Mouse (Mus musculus) adrenal gland, postnatal 36 days (tissue): ENCODE results near the gene Itpkb. TPM values are rescaled to one million over a fixed set of nuclear protein-coding genes. Genes with fewer than 3 reads are reported as not detected.

ENCODE experiments used
- DNase-seq, 2 experiments: peaks; one replicate each; pipeline ENCODE4 v3.0.0; 2021; ENCODE audit warnings: mixed read lengths in 1 of 2
- total RNA-seq, 2 experiments: library from RNA; stranded (reverse); gene quantifications; 2 replicates each; pipeline ENCODE4 v1.2.3; 2021

Gene Itpkb
- total RNA-seq, 2 experiments from 2014 or later, result 58.5 to 71.5 TPM

DNA sequence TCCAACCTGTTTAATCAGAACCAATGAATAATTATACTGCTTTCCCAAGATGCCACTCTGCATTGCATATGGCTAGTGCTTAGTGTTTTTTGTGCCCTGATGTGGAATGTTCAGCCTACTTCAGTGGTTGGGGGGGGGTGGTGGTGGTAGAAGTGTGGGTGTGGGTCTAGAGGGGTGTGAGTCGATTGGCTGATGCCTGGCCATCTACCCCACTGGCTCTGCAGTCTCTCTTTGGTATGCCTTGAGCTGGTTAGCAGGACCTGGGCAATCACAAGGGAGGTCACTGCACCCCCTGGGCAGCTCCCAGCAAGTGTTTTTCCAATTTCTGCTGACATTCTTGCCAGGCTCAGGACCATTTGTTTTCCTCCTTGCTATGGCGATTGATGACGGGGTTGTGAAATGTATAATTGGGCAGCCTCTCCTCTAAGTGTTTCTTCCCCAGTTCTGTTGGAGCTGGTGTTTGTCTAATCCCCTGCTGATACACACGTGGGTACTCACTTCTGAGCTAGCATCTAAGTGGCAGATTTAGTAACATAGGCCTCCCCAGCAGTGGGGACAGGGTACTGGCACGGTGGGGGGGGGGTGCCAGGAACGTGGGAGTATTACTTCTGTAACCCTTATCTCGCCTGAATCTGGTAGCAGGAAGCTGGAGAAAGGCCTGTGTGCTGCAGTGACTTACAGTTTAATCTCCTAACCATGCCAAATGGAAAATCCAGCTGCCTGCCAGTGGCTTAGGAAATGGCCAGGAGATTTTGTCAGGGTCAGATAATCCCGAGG is 13.3 kb downstream of the Itpkb start:
- no peak for DNase-seq

DNA sequence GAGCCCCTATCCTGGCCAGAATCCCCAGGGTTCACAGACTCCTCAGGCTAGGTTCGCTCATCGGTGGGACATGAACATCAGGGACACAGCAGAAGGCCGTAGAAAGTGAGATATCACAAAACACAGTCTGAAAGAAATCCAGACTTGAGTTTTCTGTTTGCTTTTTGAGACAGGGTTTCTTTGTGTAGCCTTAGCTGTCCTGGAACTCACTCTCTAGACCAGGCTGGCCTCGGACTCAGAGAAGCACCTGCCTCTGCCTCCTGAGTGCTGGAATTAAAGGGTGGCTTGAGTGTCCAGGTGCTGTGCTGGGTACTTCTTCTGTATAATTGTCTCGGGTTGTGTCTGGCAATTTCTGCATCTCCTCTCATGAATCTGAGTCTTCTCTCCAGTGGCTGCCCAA is 14.8 kb downstream of the Itpkb start:
- DNase-seq, result no peak

- DNase-seq, result no peak
Measured at GRCm38 (mm10) chr1:180347059-180347458, 16.8 kb downstream of the Itpkb start.

DNA sequence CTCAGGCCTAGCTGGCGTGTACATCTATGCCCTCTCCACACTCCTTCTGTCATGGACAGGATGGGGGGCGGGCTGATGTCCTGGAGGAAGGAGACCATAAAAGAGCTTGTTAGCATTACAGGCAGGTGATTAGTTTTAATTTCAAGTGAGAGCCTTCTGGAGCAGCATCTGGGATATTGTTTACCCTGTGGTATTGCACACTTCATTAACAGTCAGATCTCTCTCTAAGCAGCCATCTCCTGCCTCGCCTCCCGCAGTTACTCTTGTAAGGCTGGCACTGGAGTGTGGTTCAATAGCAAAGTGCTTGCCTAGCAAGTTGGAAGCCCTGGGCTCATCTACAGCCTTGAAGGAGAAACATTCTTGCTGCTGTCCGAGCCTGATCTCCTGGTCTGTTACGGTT is 17.6 kb downstream of the Itpkb start:
- DNase-seq, result no peak

GRCm38 (mm10) chr1:180349090-180349489 is 18.8 kb downstream of the Itpkb start:
- DNase-seq, result no peak

- peak; percentile 39 to 47 for DNase-seq
Measured at GRCm38 (mm10) chr1:180352258-180352657, 22.0 kb downstream of the Itpkb start.

GRCm38 (mm10) chr1:180354129-180354528 is 23.8 kb downstream of the Itpkb start:
- DNase-seq, result peak; percentile 37 to 51

DNA sequence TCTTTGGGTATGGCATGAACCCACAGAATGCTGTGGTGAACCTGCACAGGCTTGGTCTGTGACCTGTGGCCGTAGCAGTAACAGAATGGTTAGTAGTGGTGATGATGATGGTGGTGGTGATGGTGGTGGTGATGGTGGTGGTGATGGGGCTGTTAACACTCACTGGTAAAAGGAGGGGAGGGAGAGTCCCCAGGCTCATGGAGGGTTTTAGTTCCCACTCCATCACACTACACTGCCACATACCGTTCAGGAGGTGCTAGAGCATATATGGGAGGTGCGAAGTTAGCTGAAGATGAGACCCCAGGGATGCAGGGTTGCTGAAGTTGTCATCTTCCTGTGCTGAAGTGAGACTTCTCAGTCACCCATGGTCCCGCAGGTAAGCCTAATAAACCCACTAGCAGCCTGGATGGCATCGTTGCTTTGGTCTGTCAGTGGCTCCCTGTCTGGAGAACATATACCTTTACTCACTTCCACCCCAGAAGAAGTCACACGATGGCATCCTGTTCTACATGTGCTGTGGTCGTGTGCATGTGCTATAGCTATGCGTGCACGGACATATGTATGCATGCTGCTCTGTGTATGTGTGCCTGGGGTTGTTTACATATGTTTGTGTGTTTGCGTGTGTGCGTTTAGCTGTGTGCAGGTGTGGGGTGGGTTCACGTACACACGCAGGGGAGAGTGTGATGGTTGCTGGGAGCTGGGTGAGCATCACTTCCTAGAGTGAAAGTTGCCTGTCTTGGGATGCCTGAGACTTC is 24.9 kb downstream of the Itpkb start:
- DNase-seq, result no peak

GRCm38 (mm10) chr1:180356176-180356575 is 25.9 kb downstream of the Itpkb start:
- no peak for DNase-seq

GRCm38 (mm10) chr1:180356857-180357256 is 26.6 kb downstream of the Itpkb start:
- no peak for DNase-seq

DNA sequence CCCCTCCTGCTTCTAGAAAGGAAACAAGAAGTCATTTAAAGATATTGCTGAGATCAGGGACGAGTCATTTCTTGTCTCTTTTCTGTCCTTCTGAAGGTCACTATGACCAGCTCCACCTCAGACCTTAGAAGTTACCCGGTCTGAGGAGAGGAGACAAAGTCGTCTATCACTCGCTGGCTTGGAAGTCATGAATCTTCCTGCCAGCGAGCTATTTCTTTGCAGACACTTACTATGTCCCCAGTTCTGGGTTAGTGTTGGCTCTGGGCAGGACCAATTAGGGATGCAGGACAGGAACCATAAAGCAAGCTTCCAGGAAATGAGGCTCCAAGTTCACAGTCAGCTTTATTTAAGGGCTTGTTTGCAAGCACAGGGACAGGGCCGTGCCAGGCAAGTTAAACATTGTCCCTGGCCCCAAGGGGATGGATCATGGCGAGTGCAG is 27.6 kb downstream of the Itpkb start:
- no peak for DNase-seq

DNA sequence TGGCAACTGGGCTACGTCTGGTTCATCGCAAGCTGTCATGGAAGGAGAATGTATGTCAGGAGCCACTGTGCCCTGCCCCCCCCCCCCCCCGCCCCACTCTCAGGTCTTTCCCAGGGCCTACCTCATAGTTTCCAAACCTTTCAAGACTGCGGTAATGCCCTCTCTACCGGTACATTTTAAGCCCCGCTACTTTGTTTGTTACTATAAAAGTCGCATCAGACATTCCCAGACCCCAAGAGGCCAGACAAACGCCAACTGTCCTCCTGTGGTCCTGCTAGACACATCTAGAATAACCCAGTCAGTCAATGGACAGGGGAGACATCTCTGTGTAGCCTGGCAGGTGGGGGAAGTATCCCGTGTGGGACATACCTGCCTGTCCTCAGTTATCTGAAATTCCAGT is 28.2 kb downstream of the Itpkb start:
- no peak for DNase-seq

DNA sequence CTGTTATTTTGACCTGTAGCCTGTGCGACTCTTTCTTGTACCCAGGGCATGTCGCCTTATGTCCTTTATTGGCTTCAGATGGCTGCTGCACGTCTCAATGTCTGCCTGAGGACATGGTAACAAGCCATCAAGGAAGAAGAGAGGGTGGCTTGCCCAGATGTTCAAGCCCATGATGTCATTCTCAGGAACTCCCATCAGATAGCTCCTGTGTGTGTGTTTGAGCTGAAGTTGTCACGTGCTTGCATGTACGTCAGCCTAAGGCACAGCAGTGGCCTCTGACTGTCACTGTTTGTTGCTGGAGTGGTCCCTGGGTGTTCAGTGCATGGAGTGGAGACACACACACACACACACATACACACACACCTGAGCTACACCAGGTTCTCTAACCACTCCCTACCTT is 29.0 kb downstream of the Itpkb start:
- DNase-seq, result no peak

- DNase-seq, result no peak
Measured at GRCm38 (mm10) chr1:180362176-180362575, 31.9 kb downstream of the Itpkb start.

DNA sequence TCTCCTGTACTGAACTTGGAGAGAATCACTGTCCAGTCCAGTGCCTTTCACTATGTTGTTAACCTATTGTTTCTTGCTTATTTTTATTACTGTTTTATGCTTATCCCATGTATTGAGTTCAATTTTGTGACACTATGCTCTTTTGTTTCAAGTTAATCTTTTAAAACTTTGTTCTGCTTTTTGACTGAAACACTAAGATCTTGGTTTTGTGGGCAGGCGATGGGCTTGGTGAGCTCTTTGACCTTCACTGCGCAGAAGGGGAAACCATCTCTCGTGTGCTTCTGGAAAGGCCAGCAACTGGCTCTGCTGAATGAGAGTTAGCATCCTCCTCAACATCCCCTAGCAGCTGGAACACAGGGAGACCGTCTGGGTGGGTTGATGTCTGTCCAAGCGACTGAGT is 32.6 kb downstream of the Itpkb start:
- no peak for DNase-seq

- no peak for DNase-seq
Measured at GRCm38 (mm10) chr1:180363317-180363716, 33.0 kb downstream of the Itpkb start.

- DNase-seq, result peak; percentile 65 to 71
Measured at GRCm38 (mm10) chr1:180364005-180364404, 33.7 kb downstream of the Itpkb start.

- no peak for DNase-seq
Measured at GRCm38 (mm10) chr1:180364720-180365119, 34.4 kb downstream of the Itpkb start.

DNA sequence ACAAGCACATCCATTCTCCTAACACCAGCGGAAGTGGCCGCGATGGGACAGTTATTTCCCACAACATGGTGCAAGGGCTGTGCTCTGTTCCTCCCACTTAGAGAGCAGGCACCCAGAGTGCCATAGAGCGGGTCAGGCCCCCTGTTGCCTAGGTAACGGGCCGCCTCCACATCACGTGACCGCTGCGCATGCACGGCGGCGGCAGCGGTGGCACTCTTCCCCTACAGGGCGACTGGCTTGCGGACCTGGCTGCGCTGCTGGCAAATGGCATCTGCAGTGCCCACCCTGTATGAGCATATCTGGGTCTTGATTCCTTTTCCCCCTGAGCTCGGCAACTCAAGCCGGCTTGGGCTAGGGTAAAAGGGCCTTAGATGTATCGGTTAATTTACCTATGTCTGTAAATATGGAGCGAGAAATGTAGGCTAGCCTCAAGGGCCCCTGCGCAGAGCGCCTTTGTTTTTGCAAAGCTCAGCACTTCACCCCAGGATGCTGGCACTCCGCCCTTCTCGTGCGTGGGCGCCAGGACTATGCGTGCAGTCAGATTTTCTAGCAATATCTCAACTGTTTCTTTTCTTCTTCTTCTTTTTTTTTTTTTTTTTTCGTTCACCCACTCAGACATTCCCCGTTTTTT is 35.0 kb downstream of the Itpkb start:
- peak; percentile 96 to 97 for DNase-seq

- DNase-seq, result no peak
Measured at GRCm38 (mm10) chr1:180365983-180366811, 35.9 kb downstream of the Itpkb start.

- DNase-seq, result no peak
Measured at GRCm38 (mm10) chr1:180367045-180367619, 36.8 kb downstream of the Itpkb start.

- DNase-seq, result no peak
Measured at GRCm38 (mm10) chr1:180367626-180368025, 37.3 kb downstream of the Itpkb start.
